Mouse (Mus musculus) G1E (cell line): Measurements from ENCODE around the gene Bid.

ENCODE experiments used
- CTCF ChIP-seq: IDR thresholded peaks from 2 replicates; pipeline ENCODE4 v1.5.1; 2012; ENCODE audit warnings: low read depth, low read length, inconsistent platforms, mixed read lengths
- TAL1 ChIP-seq: conservative IDR thresholded peaks from 2 replicates; pipeline ENCODE4 v1.6.1; 2012; ENCODE audit warnings: low read depth, low read length, inconsistent platforms, mixed read lengths

DNA sequence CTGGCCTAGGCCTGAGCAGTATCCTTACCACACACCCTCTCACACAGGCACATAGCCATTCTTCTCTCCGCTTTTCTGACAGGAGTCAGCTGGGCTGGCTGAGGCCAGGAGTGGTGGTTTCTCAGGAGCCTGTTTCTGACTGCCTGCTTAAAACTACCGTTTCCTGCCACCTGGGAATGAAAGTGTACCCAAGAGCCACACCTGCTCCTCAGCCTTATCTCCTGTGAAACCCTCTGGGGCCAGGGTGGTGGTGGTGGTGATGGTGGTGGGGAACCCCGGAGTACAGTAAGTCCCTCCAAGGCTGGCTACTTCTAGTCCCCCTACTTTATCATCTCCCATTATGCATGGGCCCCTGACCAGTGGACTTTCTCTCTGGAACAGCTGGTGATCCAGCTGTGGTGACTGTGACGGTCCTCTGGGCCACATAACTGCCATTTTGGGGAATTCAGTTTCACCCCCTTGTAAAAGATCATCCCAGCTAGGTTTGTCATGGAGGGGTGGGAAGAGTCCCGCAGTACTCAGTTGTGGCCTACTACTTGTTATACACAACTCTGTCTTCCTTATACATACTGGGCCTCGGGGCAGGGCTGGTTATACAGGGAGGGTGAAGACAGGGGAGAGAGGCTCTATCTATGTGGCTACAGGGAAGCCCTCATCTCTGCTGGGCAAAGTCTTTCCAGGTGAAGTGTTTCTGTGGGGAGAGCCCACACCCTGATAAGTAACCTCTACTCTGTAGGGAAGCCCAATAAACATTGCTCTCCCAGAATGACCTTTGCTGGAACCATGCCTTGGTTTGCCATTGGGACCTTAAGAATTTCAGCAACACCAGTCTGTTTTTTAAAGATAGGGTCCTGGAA, 14.0 kb upstream of the Bid start:
- TF ChIP-seq CTCF (no peak), TAL1 (no peak)
